Comparison of ENCODE assay signal across 8 mouse cellular contexts in the genomic region with DNA sequence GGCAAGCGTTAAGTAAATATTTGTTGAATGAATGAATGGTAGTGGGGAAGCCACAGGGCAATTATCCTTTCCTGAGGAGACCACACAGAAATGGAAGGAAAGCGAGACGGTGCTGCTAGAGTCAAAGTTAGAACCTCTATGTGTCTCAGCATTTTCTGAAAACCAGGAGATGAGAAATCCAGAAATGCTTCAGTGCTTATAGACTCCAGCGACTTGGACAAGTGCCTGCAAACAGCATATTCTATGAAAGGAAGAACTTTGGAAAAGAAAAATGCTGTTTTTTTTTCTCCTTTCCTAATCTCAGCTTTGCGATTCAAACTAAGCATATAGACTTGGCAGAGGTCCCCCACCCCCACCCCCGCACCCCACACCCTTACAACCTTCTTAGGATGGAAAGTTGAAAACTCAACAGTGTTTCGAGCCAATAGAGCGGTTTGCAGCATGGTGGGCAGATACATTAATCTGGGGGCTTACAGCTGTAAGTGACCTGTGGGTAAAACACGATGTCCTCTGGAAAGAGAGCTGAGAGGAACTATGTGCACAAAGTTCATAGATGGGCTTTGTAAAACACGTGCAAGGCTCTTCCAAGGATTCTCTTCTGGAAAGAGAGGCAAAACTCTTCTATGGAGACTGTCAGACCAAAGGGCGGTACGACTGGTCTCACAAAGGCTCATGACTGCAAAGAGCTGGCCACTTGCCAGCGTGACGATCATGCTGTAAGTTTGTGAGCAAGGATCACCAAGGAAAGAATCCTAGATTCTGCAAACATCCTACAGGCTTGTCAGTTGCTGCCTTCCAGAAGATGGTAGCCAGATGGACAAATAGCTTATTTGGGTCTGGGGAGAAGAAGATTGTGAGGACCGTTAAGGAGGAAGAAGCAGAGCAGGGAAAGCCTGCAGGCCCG. TPM values are rescaled to one million over a fixed set of nuclear protein-coding genes. Genes with fewer than 3 reads are reported as not detected.
DNase-seq lines count a peak whose midpoint lies in the region; ATAC-seq lines count a peak whose summit lies in the region.

No protein-coding gene starts in this region.

- WGBS in neural tube, embryonic 13.5 days: 67% methylated on average over 16 of the region's 16 CpGs

- H3K4me1 ChIP-seq in neural tube, embryonic 13.5 days (replicated peaks): no peaks in the 10 kb centered on the region

- H3K9ac ChIP-seq in neural tube, embryonic 13.5 days: no peak overlapping the region

- ATAC-seq in neural tube, embryonic 13.5 days (ENCODE audit: low read depth): no peak
- no peak for ATAC-seq in CD4-positive, CD25-positive, alpha-beta regulatory T cell, adult 4 months

- intact Hi-C loops in gastrocnemius, postnatal 14 days (cut with DNase I; ENCODE audit: low total_unique reads): no loop called here

- no peak overlapping the region for H3K4me3 ChIP-seq in neural tube, embryonic 13.5 days

- H3K9me3 ChIP-seq in neural tube, embryonic 13.5 days: no peaks in the 10 kb centered on the region

- H3K36me3 ChIP-seq in neural tube, embryonic 13.5 days: no peaks in the 10 kb centered on the region

- H3K27me3 ChIP-seq in neural tube, embryonic 13.5 days: no peaks in the 10 kb centered on the region

- H3K27ac ChIP-seq in neural tube, embryonic 13.5 days (replicated peaks): no peak overlapping the region

- H3K4me2 ChIP-seq in neural tube, embryonic 13.5 days: peak overlapping the region; percentile 16; the same call in 1 of the 2 replicates

- peak; percentile 7 for DNase-seq in embryo, embryonic 11 days
- no peak for DNase-seq in embryo, embryonic 10.5 days (ENCODE audit: low spot score)
- no peak for DNase-seq in neural tube, embryonic 10.5 days (ENCODE audit: extremely low spot score, low spot score)
- peak; percentile 13 for DNase-seq in gastrocnemius, postnatal 14 days
- DNase-seq in kidney, postnatal 36 days: peak; percentile 40 to 73
- DNase-seq in testis, postnatal 14 days (ENCODE audit: low spot score): peak; percentile 5

RNA-seq across cellular contexts. Expression of gene Sem1, which starts 44.6 kb away (rescaled TPM):
- 173 and 179 TPM in 2 replicates for polyA plus RNA-seq in neural tube, embryonic 13.5 days (2015; fragmentation: Nextera tagmentation; extraction: Ambion mirVana)
- 10 to 100 TPM; 65.8 to 66.5 TPM for total RNA-seq in gastrocnemius, postnatal 14 days (2021)
- 100 to 1,000 TPM in 1 of 2 experiments, 10 to 100 TPM in 1; 99.7 to 168 TPM for polyA plus RNA-seq in CD4-positive, CD25-positive, alpha-beta regulatory T cell, adult 4 months (2017; shearing (Covaris generic))

Comparison
In these comparisons a context has a peak if more than half of its experiments do, and no peak if none do; other contexts are left out.
1. DNase-seq: peak in embryo, embryonic 11 days (single experiment), gastrocnemius, postnatal 14 days (single experiment), kidney, postnatal 36 days (2 of 2) and testis, postnatal 14 days (single experiment); none in embryo, embryonic 10.5 days (single experiment) and neural tube, embryonic 10.5 days (single experiment).